Mouse (Mus musculus): ENCODE data around the gene Arhgef3. TPM values are rescaled to one million over a fixed set of nuclear protein-coding genes. Genes with fewer than 3 reads are reported as not detected.

Arhgef3 gene
- polyA plus RNA-seq, 1 experiment from 2014 or later = 5.4 TPM

DNA sequence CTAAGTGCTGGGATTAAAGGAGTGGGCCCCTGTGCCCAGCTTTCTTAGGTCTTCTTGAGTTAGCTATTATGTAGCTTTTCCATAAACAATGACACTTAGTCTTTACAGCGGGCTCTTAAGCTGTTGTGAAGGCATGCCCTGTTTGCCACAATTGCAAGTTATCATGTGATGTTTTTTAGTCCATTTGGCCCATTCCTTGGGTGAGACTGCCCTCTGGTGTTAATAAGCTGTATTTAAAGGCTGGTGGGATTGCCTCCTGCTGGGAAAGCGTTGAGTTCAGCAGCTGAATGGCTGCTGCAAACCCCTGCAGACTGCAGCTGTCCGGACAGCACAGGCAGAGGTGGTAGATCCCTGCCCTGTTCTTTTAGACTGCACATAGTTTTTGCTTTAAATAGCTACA lies 17.9 kb upstream of the Arhgef3 start:
- DNase-seq (ENCODE audit: low spot score) (peak; percentile 89), ATAC-seq (replicated peaks; ENCODE audit: insufficient number of reproducible peaks, low FRiP score, low TSS enrichment, low read depth) (0 out of 2 replicates have a peak, but pooled peaks have one; percentile 34)
- Histone ChIP-seq H3K4me3 (ENCODE audit: low read depth, low read length) (no peak overlapping the region), H3K27me3 (ENCODE audit: control insufficient read depth, insufficient read depth, low read length) (no peaks in the 10 kb centered on the region), H3K4me2 (ENCODE audit: low read depth, low read length) (no peak overlapping the region), H3K27ac (replicated peaks; ENCODE audit: low read depth, low read length) (no peak overlapping the region), H3K9ac (replicated peaks; ENCODE audit: low read length) (no peak overlapping the region), H3K9me3 (replicated peaks; ENCODE audit: control insufficient read depth, low read length) (no peaks in the 10 kb centered on the region), H3K4me1 (ENCODE audit: control insufficient read depth, insufficient read depth, low read length) (no peaks in the 10 kb centered on the region), H3K36me3 (replicated peaks; ENCODE audit: control insufficient read depth, insufficient read depth, low read depth, low read length) (0 out of 2 replicates have a peak, but pooled peaks cover 5% of the 10 kb centered on the region)
- WGBS = 23% methylated on average over 3 of the region's 3 CpGs

DNA sequence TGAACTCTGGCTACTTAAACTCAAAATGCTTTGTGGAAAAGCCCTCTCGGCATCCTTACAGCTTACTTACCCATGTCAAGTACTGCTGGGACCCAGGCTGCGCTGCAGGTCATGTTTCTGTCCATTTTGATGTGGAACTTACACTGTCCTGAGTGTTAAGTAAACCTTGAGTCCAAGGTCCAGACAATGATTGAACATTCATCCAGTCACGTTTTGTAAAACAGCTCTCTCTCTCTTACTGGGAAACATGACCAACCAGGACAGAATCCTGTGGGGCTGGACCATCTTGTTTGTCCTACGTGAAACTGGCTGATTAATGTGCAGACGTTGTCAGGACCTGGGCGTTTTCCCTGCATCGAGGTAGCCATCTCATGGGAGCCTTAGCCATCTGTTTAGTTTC lies 13.0 kb upstream of the Arhgef3 start:
- ATAC-seq (replicated peaks; ENCODE audit: insufficient number of reproducible peaks, low FRiP score, low TSS enrichment, low read depth) = no peak
- 0 out of 2 replicates have a peak, but pooled peaks cover 5% of the 10 kb centered on the region for H3K36me3 ChIP-seq (replicated peaks; ENCODE audit: control insufficient read depth, insufficient read depth, low read depth, low read length)
- no peaks in the 10 kb centered on the region for H3K27me3 ChIP-seq (ENCODE audit: control insufficient read depth, insufficient read depth, low read length)
- DNase-seq (ENCODE audit: low spot score) = no peak
- H3K4me2 ChIP-seq (ENCODE audit: low read depth, low read length) = no peak overlapping the region
- no peak overlapping the region for H3K27ac ChIP-seq (replicated peaks; ENCODE audit: low read depth, low read length)
- H3K9me3 ChIP-seq (replicated peaks; ENCODE audit: control insufficient read depth, low read length) = no peaks in the 10 kb centered on the region
- no peak overlapping the region for H3K4me3 ChIP-seq (ENCODE audit: low read depth, low read length)
- 84% methylated on average over 7 of the region's 7 CpGs for WGBS
- no peaks in the 10 kb centered on the region for H3K4me1 ChIP-seq (ENCODE audit: control insufficient read depth, insufficient read depth, low read length)
- H3K9ac ChIP-seq (replicated peaks; ENCODE audit: low read length) = no peak overlapping the region

DNA sequence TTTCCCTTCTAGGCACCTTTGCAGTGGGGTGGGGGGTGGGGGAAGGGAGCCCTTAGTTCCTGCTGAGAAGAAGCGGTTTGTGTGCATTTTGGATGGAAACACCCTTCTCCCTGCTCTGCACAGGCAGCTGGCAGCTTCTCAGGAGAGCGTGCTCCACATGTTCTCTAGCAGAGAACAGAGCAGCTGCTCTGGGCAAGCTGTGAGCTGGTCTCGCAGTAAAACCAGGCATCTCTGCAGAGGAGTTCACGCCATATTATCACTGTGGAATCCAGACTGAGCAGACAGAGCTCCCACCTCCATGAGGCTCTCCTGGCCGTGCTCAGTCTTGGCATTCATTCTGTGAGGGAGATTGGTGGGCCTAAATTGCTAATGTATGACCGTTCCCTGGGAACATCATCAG lies 12.0 kb upstream of the Arhgef3 start:
- ATAC-seq (replicated peaks; ENCODE audit: insufficient number of reproducible peaks, low FRiP score, low TSS enrichment, low read depth) = no peak
- DNase-seq (ENCODE audit: low spot score) = no peak
- H3K4me3 ChIP-seq (ENCODE audit: low read depth, low read length) = no peak overlapping the region
- 0 out of 2 replicates have a peak, but pooled peaks cover 5% of the 10 kb centered on the region for H3K36me3 ChIP-seq (replicated peaks; ENCODE audit: control insufficient read depth, insufficient read depth, low read depth, low read length)
- no peak overlapping the region for H3K9ac ChIP-seq (replicated peaks; ENCODE audit: low read length)
- 78% methylated on average over 6 of the region's 6 CpGs for WGBS
- H3K9me3 ChIP-seq (replicated peaks; ENCODE audit: control insufficient read depth, low read length) = no peaks in the 10 kb centered on the region
- H3K4me1 ChIP-seq (ENCODE audit: control insufficient read depth, insufficient read depth, low read length) = no peaks in the 10 kb centered on the region
- no peak overlapping the region for H3K27ac ChIP-seq (replicated peaks; ENCODE audit: low read depth, low read length)
- no peaks in the 10 kb centered on the region for H3K27me3 ChIP-seq (ENCODE audit: control insufficient read depth, insufficient read depth, low read length)
- H3K4me2 ChIP-seq (ENCODE audit: low read depth, low read length) = no peak overlapping the region

- H3K27me3 ChIP-seq (ENCODE audit: control insufficient read depth, insufficient read depth, low read length) = no peaks in the 10 kb centered on the region
- no peak overlapping the region for H3K27ac ChIP-seq (replicated peaks; ENCODE audit: low read depth, low read length)
- ATAC-seq (replicated peaks; ENCODE audit: insufficient number of reproducible peaks, low FRiP score, low TSS enrichment, low read depth) = no peak
- 60% methylated on average over 12 of the region's 12 CpGs for WGBS
- H3K4me1 ChIP-seq (ENCODE audit: control insufficient read depth, insufficient read depth, low read length) = no peaks in the 10 kb centered on the region
- H3K4me2 ChIP-seq (ENCODE audit: low read depth, low read length) = no peak overlapping the region
- H3K9ac ChIP-seq (replicated peaks; ENCODE audit: low read length) = no peak overlapping the region
- peak; percentile 32 for DNase-seq (ENCODE audit: low spot score)
- no peaks in the 10 kb centered on the region for H3K36me3 ChIP-seq (replicated peaks; ENCODE audit: control insufficient read depth, insufficient read depth, low read depth, low read length)
- H3K4me3 ChIP-seq (ENCODE audit: low read depth, low read length) = no peak overlapping the region
- H3K9me3 ChIP-seq (replicated peaks; ENCODE audit: control insufficient read depth, low read length) = no peaks in the 10 kb centered on the region
These were observed 8.8 kb upstream of the Arhgef3 start for GRCm38 (mm10) chr14:27105731-27106457.

- no peak overlapping the region for H3K4me3 ChIP-seq (ENCODE audit: low read depth, low read length)
- H3K9ac ChIP-seq (replicated peaks; ENCODE audit: low read length) = no peak overlapping the region
- H3K4me2 ChIP-seq (ENCODE audit: low read depth, low read length) = no peak overlapping the region
- H3K9me3 ChIP-seq (replicated peaks; ENCODE audit: control insufficient read depth, low read length) = no peaks in the 10 kb centered on the region
- ATAC-seq (replicated peaks; ENCODE audit: insufficient number of reproducible peaks, low FRiP score, low TSS enrichment, low read depth) = no peak
- no peak for DNase-seq (ENCODE audit: low spot score)
- H3K27me3 ChIP-seq (ENCODE audit: control insufficient read depth, insufficient read depth, low read length) = no peaks in the 10 kb centered on the region
- no peaks in the 10 kb centered on the region for H3K4me1 ChIP-seq (ENCODE audit: control insufficient read depth, insufficient read depth, low read length)
- WGBS = 73% methylated on average over 6 of the region's 6 CpGs
- H3K36me3 ChIP-seq (replicated peaks; ENCODE audit: control insufficient read depth, insufficient read depth, low read depth, low read length) = no peaks in the 10 kb centered on the region
- H3K27ac ChIP-seq (replicated peaks; ENCODE audit: low read depth, low read length) = no peak overlapping the region
These were observed 5.8 kb upstream of the Arhgef3 start for GRCm38 (mm10) chr14:27108748-27109504.

GRCm38 (mm10) chr14:27115275-27115660 lies 569 bp downstream of the Arhgef3 start:
- DNase-seq (ENCODE audit: low spot score) (no peak), ATAC-seq (replicated peaks; ENCODE audit: insufficient number of reproducible peaks, low FRiP score, low TSS enrichment, low read depth) (no peak)
- 19% methylated on average over 11 of the region's 11 CpGs for WGBS
- Histone ChIP-seq H3K9me3 (replicated peaks; ENCODE audit: control insufficient read depth, low read length) (no peaks in the 10 kb centered on the region), H3K27ac (replicated peaks; ENCODE audit: low read depth, low read length) (no peak overlapping the region), H3K36me3 (replicated peaks; ENCODE audit: control insufficient read depth, insufficient read depth, low read depth, low read length) (no peaks in the 10 kb centered on the region), H3K4me1 (ENCODE audit: control insufficient read depth, insufficient read depth, low read length) (no peaks in the 10 kb centered on the region), H3K4me3 (ENCODE audit: low read depth, low read length) (peak overlapping the region; percentile 56), H3K4me2 (ENCODE audit: low read depth, low read length) (peak overlapping the region; percentile 98), H3K9ac (replicated peaks; ENCODE audit: low read length) (no peak overlapping the region; the same call in 1 of the 2 replicates), H3K27me3 (ENCODE audit: control insufficient read depth, insufficient read depth, low read length) (peaks cover 9% of the 10 kb centered on the region)

DNA sequence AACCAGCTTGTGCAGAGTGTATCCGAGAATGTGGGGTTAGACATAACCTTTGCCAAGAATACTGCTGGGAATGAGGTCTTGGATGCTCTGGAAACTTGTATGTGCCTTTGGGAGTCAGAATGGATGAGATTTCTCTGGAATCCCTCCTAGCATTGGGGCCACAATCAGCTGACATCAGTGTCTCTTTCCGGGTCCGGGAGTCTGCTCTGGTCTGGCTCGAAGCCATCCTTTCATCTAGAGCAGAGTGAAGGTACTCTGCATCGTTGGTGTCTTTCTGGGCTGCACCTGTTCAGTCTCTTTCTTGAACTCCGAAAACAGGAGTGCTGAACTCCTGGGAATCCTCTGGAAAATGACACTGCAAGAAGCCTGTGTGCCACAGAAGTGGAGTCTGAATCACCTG lies 1.3 kb downstream of the Arhgef3 start:
- Histone ChIP-seq H3K9ac (replicated peaks; ENCODE audit: low read length) (no peak overlapping the region), H3K4me2 (ENCODE audit: low read depth, low read length) (no peak overlapping the region), H3K9me3 (replicated peaks; ENCODE audit: control insufficient read depth, low read length) (no peaks in the 10 kb centered on the region), H3K4me1 (ENCODE audit: control insufficient read depth, insufficient read depth, low read length) (no peaks in the 10 kb centered on the region), H3K27me3 (ENCODE audit: control insufficient read depth, insufficient read depth, low read length) (peaks cover 9% of the 10 kb centered on the region), H3K27ac (replicated peaks; ENCODE audit: low read depth, low read length) (no peak overlapping the region), H3K36me3 (replicated peaks; ENCODE audit: control insufficient read depth, insufficient read depth, low read depth, low read length) (no peaks in the 10 kb centered on the region), H3K4me3 (ENCODE audit: low read depth, low read length) (no peak overlapping the region)
- ATAC-seq (replicated peaks; ENCODE audit: insufficient number of reproducible peaks, low FRiP score, low TSS enrichment, low read depth) (no peak), DNase-seq (ENCODE audit: low spot score) (no peak)
- WGBS = 72% methylated on average over 6 of the region's 6 CpGs

GRCm38 (mm10) chr14:27116577-27117165 lies 2.0 kb downstream of the Arhgef3 start:
- H3K4me2 ChIP-seq (ENCODE audit: low read depth, low read length) = no peak overlapping the region
- no peaks in the 10 kb centered on the region for H3K9me3 ChIP-seq (replicated peaks; ENCODE audit: control insufficient read depth, low read length)
- no peak for DNase-seq (ENCODE audit: low spot score)
- no peak for ATAC-seq (replicated peaks; ENCODE audit: insufficient number of reproducible peaks, low FRiP score, low TSS enrichment, low read depth)
- H3K27me3 ChIP-seq (ENCODE audit: control insufficient read depth, insufficient read depth, low read length) = peaks cover 9% of the 10 kb centered on the region
- 76% methylated on average over 4 of the region's 4 CpGs for WGBS
- H3K36me3 ChIP-seq (replicated peaks; ENCODE audit: control insufficient read depth, insufficient read depth, low read depth, low read length) = no peaks in the 10 kb centered on the region
- H3K9ac ChIP-seq (replicated peaks; ENCODE audit: low read length) = no peak overlapping the region
- no peaks in the 10 kb centered on the region for H3K4me1 ChIP-seq (ENCODE audit: control insufficient read depth, insufficient read depth, low read length)
- no peak overlapping the region for H3K27ac ChIP-seq (replicated peaks; ENCODE audit: low read depth, low read length)
- no peak overlapping the region for H3K4me3 ChIP-seq (ENCODE audit: low read depth, low read length)
